Mouse (Mus musculus): ENCODE data around the gene Fbxo33.

Fbxo33 gene

DNA sequence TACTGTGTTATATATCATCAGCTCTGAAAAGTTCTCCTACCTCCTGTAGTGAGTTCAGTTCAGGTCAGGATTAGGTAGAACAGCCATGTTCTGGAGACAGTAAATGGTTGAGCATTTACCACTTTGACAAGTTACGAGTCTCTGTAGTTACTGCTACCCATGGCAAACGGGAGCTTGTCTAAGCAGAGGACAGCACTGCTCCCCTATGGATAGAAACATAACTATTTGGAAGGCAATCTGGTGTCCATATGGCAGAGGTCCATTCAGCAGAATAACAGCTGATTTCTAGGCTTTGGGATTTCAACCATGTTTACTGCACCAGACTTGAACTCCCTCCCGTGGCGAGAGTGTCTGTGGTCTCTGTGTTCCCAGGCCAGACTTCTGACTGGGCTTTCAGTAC is 23.6 kb downstream of the Fbxo33 start:
- DNase-seq (ENCODE audit: low spot score), result no peak

DNA sequence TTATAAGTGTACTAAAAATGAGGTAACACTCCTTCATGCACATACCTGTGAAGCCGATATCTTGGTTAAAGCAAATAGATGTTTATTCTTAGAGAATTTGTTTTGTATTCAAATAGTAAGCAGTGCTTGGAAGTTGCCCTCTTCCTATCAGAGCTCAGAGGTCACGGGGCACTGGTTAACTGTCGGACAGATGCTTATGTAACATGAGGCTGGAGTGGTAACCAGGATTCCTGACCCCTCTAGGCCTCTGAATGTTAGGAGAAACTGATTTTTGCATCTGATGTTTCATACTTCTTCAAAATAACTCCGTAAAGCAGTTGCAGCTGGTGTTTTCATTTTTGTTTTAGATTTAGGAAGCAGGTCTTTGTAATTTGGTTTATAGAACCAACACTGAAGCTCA is 24.5 kb downstream of the Fbxo33 start:
- DNase-seq (ENCODE audit: low spot score), result no peak

DNA sequence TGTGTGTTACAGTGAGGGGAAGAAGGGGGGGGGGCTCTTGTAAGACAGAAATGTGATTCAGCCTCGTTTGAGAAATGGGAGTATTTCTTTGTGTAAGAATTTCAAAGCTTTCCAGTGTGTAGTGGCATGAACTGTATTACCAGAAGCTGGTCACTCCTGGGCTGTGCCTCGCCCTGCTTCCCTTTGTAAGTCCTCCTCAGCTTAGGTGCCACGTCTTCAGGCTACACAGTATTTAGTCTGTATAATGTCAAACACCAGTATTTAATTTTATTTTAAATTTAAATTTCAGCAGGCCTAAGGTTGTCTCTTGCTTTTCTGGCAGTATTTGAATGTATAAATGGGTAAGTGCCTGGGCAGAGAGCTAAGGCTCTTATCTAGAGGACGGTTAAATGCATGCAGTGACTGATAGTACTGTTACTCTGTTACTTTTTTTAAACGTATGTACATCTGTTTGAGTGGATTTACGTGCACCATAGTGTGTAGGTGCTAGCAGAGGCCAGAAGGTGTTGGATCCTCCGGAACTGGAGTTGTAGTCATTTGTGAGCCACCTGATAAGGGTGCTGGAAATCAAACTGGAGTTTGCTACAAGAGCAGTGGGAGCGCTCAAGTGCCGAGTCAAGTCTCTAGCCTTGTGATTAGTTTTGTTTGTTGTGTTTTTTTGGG is 25.1 kb downstream of the Fbxo33 start:
- DNase-seq (ENCODE audit: low spot score), result no peak

DNA sequence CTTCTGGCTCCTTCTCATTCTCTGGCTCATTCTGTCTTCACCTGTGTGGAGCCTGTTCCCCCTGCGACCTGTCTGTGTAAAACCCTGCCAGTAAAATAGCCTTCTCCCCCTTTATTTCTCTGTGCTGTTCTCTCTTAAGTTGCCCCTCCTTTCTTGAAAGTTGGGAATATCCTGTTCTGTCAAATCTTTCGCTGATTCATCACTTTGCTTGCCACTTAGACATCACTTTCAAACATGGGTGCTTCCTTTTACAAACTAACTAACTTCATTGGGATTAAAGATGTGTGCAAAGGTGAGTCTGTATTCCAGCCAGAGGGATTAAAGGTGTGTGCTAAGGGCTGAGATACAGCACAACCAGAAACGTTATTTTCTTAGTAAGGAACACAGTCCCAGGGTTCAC is 25.9 kb downstream of the Fbxo33 start:
- no peak for DNase-seq (ENCODE audit: low spot score)

DNA sequence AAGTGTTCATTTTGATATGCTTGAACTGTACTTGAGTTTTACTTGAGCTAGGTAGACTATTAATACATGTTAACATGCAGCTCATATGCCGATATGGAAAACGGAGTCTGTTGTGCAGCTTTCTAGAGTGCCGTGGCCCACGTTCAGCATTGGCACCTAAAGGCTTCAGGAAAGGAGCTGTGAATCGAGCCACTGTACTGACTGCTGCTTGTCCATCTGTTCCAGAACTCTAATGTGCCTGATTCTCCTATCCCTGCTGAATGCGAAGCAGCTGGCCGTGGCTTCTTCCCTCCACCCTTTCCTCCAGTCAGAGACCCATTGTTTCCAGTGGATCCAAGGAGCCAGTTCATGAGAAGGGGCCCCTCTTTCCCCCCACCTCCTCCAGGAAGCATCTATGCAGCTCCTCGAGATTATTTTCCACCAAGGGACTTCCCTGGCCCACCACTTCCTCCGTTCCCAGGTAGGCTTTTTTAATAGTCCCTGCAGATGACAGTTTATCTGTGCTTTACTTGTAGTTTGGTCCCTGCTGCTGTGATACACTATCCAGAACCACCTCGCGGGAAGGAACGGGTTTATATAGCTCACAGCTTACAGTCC is 31.3 kb downstream of the Fbxo33 start:
- no peak for DNase-seq (ENCODE audit: low spot score)

DNA sequence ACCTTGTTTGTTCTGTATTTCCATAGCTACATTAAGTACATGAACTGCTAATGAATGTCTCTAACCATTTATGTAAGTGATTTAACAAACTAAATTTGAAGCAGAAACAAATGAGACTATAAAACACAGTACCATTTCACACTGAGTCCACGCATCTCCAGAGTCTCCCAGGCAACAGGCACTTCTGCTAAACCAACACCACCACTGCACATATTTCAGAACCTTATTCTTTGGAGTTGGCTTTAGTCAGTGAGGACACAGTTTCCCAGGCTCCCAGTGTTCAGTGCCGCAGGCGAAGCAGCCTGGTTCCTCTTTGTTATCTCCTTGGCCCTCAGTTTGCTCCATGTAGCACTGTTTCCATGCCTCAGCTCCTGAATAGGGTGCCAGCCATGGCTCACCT is 41.7 kb downstream of the Fbxo33 start:
- no peak for DNase-seq (ENCODE audit: low spot score)

DNA sequence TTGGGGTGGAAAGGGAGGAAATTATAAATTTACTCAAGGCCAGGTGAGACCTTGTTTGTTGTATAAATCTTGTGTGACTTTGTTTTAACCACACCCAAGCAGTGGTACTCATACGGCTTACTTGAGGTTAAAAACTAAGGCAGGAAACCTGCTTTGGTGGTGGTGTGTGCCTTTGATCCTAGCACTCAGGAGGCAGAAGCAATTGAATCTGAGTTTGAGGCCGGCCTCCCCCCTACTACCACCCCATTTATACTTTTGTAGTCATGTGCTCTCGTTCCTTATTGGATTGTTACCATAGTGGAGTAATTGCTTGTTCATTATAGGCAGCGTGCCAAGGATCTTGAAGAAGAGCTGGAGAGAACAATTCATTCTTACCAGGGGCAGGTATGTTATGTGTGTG is 49.6 kb downstream of the Fbxo33 start:
- no peak for DNase-seq (ENCODE audit: low spot score)

DNA sequence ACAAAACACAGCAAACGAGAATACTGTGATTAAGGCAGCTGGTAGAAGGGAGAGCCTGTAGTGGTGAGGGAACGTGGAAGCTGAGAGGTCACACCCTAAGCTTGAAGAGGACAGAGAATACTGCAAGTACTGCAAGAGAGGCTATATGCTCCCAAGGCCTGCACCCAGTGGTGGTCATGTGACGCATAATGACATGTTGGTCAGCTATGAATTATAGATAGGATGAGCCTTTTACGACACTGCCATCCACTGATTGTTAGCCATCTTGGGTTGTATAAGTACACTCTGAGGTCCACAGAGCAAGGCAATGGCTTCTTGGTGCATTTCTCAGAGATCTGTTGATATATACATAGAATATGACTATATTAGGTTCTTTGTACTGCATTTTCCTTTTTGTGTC is 53.0 kb downstream of the Fbxo33 start:
- no peak for DNase-seq (ENCODE audit: low spot score)

DNA sequence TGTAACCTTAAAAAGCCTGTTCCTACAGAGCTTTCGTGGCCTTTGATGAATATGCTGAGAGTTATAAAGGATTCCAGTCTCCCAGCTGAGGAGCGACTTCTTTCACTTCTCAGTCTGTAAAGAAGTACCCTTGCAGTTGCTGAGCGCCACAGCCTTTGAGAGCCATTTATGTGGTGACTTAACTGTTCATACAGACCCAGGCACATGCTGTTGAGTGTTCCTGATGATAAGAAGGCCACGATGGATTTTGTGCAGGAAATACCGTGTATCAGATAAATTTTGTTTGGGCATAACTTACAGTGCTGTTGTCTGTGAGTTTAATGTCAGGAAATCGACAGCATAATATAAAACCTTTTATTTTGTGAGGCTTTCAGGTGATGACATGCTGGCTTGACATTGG is 55.0 kb downstream of the Fbxo33 start:
- DNase-seq (ENCODE audit: low spot score), result no peak

DNA sequence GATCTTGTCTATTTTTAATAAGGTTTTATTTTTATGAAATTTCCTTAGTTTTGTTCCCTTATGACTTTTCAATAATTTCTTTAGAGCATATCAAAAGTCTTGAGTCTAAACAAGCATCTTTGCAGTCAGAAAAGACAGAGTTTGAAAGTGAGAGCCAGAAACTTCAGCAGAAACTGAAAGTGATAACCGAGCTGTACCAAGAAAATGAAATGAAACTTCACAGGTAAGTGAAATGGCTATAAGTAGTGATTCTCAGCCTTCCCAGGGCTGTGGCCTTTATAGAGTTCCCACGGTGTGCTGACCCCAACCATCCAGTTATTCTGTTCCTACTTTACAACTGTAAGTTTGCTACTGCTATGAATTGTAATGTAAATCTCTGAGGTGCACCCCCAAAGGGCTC is 56.7 kb downstream of the Fbxo33 start:
- DNase-seq (ENCODE audit: low spot score), result no peak

DNA sequence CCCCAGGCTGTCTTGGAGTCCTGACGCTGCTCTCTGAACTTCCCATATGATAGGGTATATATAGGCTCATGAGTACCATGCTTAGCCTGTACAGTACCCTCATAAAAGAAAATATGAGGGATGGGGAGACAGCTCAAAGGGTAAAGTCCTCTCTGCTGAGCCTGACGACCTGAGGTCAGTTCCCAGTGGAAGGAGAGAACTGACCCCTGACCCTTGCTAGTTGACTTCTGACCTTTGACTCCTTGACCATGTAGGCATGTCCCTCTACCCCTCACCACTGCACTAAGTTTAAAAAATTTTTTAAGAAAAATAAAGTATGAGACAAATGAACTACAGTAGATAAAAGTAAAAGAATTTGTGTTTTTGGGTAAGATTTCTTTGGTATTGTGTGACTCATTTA is 58.4 kb downstream of the Fbxo33 start:
- DNase-seq (ENCODE audit: low spot score), result no peak
